Mouse (Mus musculus): ENCODE measurements around the gene Gatad2a.

- TF ChIP-seq CTCF (IDR thresholded peaks at IDR 0.05; ENCODE audit: borderline replicate concordance, insufficient read depth, low read length) = no peak
- TF ChIP-seq POLR2A (IDR thresholded peaks at IDR 0.05; ENCODE audit: low read depth, low read length) = no peak
Observed at GRCm38 (mm10) chr8:69882021-69882756, 114.0 kb downstream of the Gatad2a start.
